Mouse (Mus musculus) forebrain, embryonic 12.5 days (tissue): ENCODE results near the gene Pdzd4. TPM values are rescaled to one million over a fixed set of nuclear protein-coding genes. Genes with fewer than 3 reads are reported as not detected.
A peak's percentile ranks its signal among the peaks of the same experiment; 100 is the strongest.

ENCODE experiments used
- ATAC-seq: fragments of 200-750 bp; cut with Nextera tagmentation; 2 replicates; pipeline ENCODE4 v1.8.0; 2017; ENCODE audit warnings: moderate TSS enrichment; ENCODE audit not compliant: low FRiP score
- H3K27ac ChIP-seq: fragments of 300-500 bp; sonication (generic); 2 replicates; pipeline ENCODE4 v1.5.1; 2016; ENCODE audit warnings: mild to moderate bottlenecking
- H3K27me3 ChIP-seq: fragments of 300-500 bp; sonication (generic); 2 replicates; pipeline ENCODE4 v1.6.1; 2016; ENCODE audit warnings: mild to moderate bottlenecking
- H3K36me3 ChIP-seq: fragments of 300-500 bp; sonication (generic); replicated peaks from 2 replicates; pipeline ENCODE4 v1.6.1; 2016; ENCODE audit warnings: mild to moderate bottlenecking
- H3K4me1 ChIP-seq: fragments of 300-500 bp; sonication (generic); 2 replicates; pipeline ENCODE4 v1.6.1; 2016
- H3K4me2 ChIP-seq: fragments of 300-500 bp; sonication (generic); 2 replicates; pipeline ENCODE4 v1.6.1; 2016; ENCODE audit warnings: mild to moderate bottlenecking, moderate library complexity
- H3K4me3 ChIP-seq: fragments of 300-500 bp; sonication (generic); replicated peaks from 2 replicates; pipeline ENCODE4 v1.5.1; 2016; ENCODE audit warnings: mild to moderate bottlenecking
- H3K9ac ChIP-seq: fragments of 300-500 bp; sonication (generic); 2 replicates; pipeline ENCODE4 v1.6.1; 2016; ENCODE audit warnings: mild to moderate bottlenecking
- H3K9me3 ChIP-seq: fragments of 300-500 bp; sonication (generic); 2 replicates; pipeline ENCODE4 v1.6.1; 2016
- WGBS: fragments of 180-500 bp; shearing (Covaris S2); methylation state at CpG from one replicate; pipeline ENCODE4 v1.1.7; 2016; 5-methylcytosine and 5-hydroxymethylcytosine counted together
- polyA plus RNA-seq: library from polyadenylated mRNA; unstranded; fragments of >200 nt; fragmentation: Nextera tagmentation; extraction: Ambion mirVana; gene quantifications from 2 replicates; pipeline ENCODE4 v1.2.1, GENCODE M21; 2016

Gene Pdzd4
- 2.3 and 2.6 TPM in 2 replicates for polyA plus RNA-seq

DNA sequence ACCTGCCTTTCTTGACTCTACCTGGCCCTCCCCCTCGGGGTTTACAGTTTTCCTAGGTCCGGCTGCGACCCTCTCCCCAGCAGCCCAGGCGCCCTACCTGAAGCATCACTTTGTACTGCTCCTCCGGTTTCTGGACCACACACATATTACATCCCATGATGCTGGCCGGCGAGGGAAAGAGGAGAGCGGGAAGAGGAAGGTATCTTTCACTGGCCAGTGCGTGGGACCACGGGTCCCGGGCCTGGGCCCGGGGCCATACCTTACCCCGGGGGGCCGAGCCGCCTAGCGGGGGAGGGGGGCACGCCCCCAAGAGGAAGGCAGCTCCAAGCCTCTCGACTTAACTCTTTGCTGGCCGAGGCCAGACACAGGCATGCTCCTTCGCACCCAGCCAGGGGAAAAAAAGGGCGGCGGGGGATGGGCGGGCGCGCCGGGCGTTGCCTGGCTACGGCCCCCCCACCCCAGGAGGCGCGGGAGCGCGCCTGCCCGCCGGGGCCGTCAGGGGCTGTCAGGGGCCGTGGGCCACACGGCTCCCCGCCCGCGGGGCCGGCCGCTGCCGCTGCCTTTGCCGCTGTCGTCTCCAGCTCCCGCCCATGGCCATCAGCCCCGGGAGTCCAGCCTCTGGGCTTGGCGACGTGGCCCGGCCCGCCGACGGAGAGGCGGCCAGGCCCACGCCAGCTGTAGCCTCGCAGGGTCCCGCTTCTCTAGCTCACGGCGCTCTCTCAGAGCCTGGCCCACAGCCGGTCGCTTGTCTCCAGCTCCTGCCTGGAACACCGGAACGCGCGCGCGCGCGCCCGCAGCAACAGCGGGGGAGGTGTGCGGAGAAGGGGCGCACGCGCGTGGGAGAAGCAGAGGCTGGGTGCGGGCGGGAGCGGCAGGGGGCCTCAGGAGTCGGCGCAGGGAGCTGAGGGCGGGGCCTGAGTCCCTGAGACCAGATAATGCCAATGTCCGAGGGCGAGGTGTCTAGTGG, at the start of gene Pdzd4:
Gene Pdzd4 (minus strand): TSS at position 785 of the 967 bp plus-strand sequence.
- Histone ChIP-seq H3K4me2 (peak within 1 kb of the TSS; percentile 63), H3K36me3 (no peaks in the 10 kb centered on the region), H3K27ac (peak within 1 kb of the TSS; percentile 89), H3K4me1 (peaks cover 9% of the 10 kb centered on the region; the same call in 1 of the 2 replicates), H3K4me3 (peak within 1 kb of the TSS; percentile 63), H3K9ac (peak within 1 kb of the TSS; percentile 75), H3K27me3 (0 out of 2 replicates have a peak, but pooled peaks cover 4% of the 10 kb centered on the region), H3K9me3 (no peaks in the 10 kb centered on the region)
- WGBS: 25% methylated on average over 47 of the region's 84 CpGs
- peak; percentile 85 for ATAC-seq

DNA sequence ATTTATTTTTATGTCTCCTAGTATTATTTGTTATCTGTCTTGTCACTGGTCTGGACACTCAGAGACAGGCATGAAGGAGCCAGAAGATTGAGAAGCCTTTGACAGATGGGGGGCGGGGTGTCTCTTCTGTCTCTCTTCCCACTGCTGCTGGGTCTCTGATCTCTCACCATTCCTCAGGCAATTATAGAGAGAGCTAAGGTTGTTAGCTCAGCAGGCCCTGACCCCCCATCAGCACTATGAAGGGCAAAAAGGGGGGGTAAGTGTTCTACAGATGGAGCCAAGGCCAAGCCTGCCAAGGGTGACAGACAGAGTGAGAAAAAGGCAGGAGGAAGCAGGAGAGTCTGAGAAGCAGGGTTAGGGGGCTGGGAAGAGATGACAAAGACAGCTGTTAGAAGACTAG, 47.2 kb upstream of the Pdzd4 start:
- H3K4me3 ChIP-seq: no peak overlapping the region
- peaks cover 12% of the 10 kb centered on the region for H3K4me1 ChIP-seq
- no peak overlapping the region for H3K9ac ChIP-seq
- H3K4me2 ChIP-seq: no peak overlapping the region
- peak; percentile 39; the same call in 1 of the 2 replicates for ATAC-seq
- 0 out of 2 replicates have a peak overlapping the region, but pooled peaks have one; percentile 19 for H3K27ac ChIP-seq
- WGBS: 59% methylated on average over 1 of the region's 1 CpGs
- no peaks in the 10 kb centered on the region for H3K9me3 ChIP-seq
- no peaks in the 10 kb centered on the region for H3K27me3 ChIP-seq
- H3K36me3 ChIP-seq: no peaks in the 10 kb centered on the region

DNA sequence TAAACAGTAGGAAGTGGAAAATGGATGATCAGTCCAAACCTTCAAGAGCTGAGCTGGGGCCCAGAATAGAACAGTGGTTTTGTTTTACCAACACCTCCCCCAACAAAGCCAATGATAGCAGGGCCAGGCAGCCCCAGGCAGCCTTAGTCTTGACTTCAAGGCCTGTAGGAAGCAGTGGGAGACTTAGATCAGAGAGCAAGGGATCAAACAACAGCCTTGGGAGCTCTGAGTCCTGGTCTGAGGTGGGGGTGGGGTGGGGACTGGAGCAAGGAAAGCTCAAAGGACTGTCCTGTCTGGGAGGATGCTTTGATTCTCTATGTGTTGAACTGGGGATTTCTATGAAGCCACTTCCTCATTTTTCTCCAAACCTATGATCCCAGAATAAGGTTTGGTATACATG, 46.7 kb upstream of the Pdzd4 start:
- H3K9ac ChIP-seq: no peak overlapping the region
- H3K27ac ChIP-seq: 0 out of 2 replicates have a peak overlapping the region, but pooled peaks have one; percentile 19
- no peaks in the 10 kb centered on the region for H3K9me3 ChIP-seq
- H3K4me3 ChIP-seq: no peak overlapping the region
- no peak for ATAC-seq
- no peaks in the 10 kb centered on the region for H3K27me3 ChIP-seq
- H3K4me1 ChIP-seq: peaks cover 17% of the 10 kb centered on the region
- H3K4me2 ChIP-seq: no peak overlapping the region
- H3K36me3 ChIP-seq: no peaks in the 10 kb centered on the region

DNA sequence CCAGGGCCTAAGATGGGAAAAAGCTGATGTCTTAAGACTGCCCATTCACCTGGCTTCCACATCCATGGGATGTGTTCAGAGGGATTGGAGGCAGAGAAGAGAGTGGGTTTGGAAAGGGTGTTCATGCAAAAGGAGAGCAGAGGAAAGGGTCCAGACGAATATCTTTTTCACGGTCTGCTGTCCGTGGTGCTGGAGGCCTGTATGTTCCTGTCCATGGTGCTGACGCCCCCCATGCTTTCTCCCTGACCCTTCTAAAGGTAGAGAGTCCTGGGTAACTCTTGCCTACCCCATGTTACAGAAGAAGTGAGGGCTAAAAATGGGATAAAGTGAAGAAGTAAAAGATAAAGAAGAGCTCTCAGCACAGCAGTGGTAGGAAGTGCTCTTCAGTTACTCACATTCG, 44.6 kb upstream of the Pdzd4 start:
- 10% methylated on average over 5 of the region's 5 CpGs for WGBS
- ATAC-seq: no peak
- Histone ChIP-seq H3K4me3 (no peak overlapping the region), H3K9ac (no peak overlapping the region), H3K9me3 (no peaks in the 10 kb centered on the region), H3K4me1 (peaks cover 36% of the 10 kb centered on the region), H3K27ac (no peak overlapping the region), H3K4me2 (no peak overlapping the region), H3K27me3 (no peaks in the 10 kb centered on the region), H3K36me3 (no peaks in the 10 kb centered on the region)

DNA sequence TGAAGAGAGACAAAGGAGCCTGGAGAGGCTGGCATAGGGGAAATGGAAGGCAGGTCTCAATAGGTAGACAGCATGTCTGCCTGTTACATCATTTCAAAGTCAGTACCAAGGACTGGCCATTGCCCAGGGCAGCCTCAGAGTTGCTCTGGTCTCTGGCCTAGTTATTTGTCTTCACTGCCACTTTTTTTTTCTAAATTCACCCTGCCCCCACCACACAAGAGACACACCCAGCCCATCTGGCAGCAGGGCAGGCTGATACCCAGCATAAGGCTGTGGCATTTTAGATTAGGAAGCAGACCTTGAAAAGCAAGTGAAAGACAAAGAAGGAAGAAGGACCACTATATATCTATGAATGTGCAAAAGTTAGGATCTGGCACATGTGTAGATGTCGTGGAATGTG, 43.1 kb upstream of the Pdzd4 start:
- Histone ChIP-seq H3K9me3 (no peaks in the 10 kb centered on the region), H3K27ac (peak overlapping the region; percentile 74), H3K4me3 (no peak overlapping the region), H3K4me1 (peaks cover 38% of the 10 kb centered on the region), H3K36me3 (no peaks in the 10 kb centered on the region), H3K4me2 (no peak overlapping the region), H3K9ac (no peak overlapping the region), H3K27me3 (no peaks in the 10 kb centered on the region)
- ATAC-seq: no peak
- 80% methylated on average over 1 of the region's 1 CpGs for WGBS

DNA sequence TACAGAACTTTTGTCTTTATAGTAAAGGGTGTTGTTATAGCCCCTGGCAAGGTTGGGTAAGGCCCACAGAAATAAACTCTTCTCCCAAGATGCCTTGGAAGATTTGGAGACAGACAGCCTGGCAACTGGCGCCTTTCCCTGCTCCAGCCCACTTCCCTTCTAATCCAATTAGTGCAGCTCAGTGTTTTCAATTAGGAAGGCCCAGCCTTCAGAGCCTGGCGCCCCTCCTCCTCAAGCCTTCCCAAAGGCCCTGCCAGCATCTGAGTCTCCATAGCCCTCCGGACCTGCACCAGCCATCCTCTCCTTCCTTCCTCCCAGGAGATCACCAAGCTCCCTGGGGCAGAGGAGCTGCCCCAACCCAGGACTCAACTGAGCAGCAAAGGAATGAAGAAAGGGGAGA, 42.5 kb upstream of the Pdzd4 start:
- H3K9ac ChIP-seq: no peak overlapping the region
- H3K36me3 ChIP-seq: no peaks in the 10 kb centered on the region
- H3K27ac ChIP-seq: peak overlapping the region; percentile 74
- no peaks in the 10 kb centered on the region for H3K27me3 ChIP-seq
- no peaks in the 10 kb centered on the region for H3K9me3 ChIP-seq
- 15% methylated on average over 3 of the region's 3 CpGs for WGBS
- ATAC-seq: 0 out of 2 replicates have a peak, but pooled peaks have one; percentile 31
- H3K4me2 ChIP-seq: no peak overlapping the region
- no peak overlapping the region for H3K4me3 ChIP-seq
- peaks cover 38% of the 10 kb centered on the region for H3K4me1 ChIP-seq

DNA sequence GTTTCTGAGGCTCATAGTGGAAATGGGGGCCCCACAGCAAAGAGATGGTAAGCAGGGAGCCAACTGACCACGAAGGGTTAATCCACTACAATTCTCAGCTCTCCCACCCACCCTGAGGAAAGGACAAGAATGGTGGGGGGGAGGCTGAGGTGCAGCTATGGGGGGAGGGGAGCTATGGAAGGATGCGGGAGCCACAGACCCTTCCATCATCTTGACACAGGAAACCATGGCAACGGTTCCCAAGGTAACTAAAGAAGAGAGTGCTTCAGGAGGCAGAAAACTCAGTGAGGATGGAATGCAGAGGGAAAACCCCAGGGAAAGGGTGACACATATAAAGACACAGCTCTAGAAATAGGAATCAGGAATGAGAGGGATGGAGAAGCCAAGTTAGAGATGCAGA, 39.9 kb upstream of the Pdzd4 start:
- peak; percentile 77 for ATAC-seq

DNA sequence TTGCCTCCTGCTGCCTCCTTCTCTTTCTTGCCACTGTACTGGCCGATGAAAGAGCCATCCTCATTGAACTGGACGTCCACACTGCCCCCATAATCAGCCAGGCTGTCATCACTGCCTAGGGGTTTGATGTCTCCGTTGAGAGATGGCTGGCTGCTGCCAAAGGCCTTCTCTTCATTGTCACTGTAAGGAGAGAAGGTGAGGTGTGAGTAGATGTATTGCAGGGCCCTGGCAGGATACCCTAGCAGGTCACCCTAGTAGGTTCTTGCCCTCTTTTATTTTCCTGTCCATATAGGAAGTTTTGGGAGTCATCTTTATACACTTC, 30.3 kb upstream of the Pdzd4 start:
- H3K27me3 ChIP-seq: no peaks in the 10 kb centered on the region
- H3K36me3 ChIP-seq: no peaks in the 10 kb centered on the region; the same call in 1 of the 2 replicates
- no peaks in the 10 kb centered on the region for H3K4me1 ChIP-seq
- H3K27ac ChIP-seq: no peak overlapping the region
- no peaks in the 10 kb centered on the region for H3K9me3 ChIP-seq
- no peak overlapping the region for H3K9ac ChIP-seq
- no peak for ATAC-seq
- no peak overlapping the region for H3K4me3 ChIP-seq
- no peak overlapping the region for H3K4me2 ChIP-seq
- WGBS: 63% methylated on average over 3 of the region's 3 CpGs

More for the DNA sequence above, 39.9 kb upstream of the Pdzd4 start:
- Histone ChIP-seq H3K4me2 (peak overlapping the region; percentile 19; the same call in 1 of the 2 replicates), H3K4me3 (no peak overlapping the region), H3K27ac (peak overlapping the region; percentile 69), H3K36me3 (no peaks in the 10 kb centered on the region; the same call in 1 of the 2 replicates), H3K4me1 (peaks cover 38% of the 10 kb centered on the region), H3K9me3 (no peaks in the 10 kb centered on the region), H3K27me3 (no peaks in the 10 kb centered on the region), H3K9ac (no peak overlapping the region)
- WGBS: 50% methylated on average over 3 of the region's 3 CpGs

DNA sequence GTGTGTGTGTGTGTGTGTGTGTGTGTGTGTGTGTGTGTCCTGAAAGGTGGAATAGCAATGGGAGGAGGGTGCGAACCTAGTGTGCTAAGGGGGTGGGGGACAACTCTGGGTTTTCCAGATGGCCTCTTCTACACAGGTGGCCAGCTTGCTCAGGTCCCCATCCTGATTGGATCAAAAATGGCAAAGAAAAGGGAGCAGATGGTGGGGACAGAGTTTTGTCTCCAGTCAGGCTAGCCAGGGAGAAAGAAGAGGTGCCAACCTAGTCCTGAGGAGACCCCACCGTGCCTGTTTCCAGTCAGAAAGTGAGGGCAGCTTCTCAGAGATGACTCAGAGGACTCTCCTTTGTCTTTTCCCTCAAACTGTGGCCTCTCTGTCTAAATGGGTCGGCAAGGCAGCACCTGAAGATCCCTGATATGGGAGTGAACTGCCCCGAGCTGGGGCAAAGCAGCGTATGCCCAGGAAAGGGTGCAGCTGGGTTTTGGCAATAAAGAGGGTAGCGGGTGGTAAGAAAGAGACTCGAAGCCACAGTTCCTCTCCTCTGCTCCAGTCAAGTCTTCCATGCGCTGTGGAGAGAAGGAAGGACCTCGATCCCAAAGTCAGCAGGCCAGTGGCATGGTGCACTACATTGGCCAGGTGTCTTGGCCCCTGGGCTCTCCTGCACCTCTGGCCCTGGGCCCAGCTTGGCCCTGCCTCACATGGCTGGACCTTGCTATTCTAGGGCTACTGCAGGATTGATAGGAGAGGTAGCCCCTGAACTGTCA, 29.7 kb upstream of the Pdzd4 start:
- no peak overlapping the region for H3K9ac ChIP-seq
- ATAC-seq: no peak
- H3K4me3 ChIP-seq: no peak overlapping the region
- H3K4me2 ChIP-seq: no peak overlapping the region
- WGBS: 80% methylated on average over 9 of the region's 9 CpGs
- H3K27me3 ChIP-seq: no peaks in the 10 kb centered on the region
- H3K4me1 ChIP-seq: no peaks in the 10 kb centered on the region
- H3K36me3 ChIP-seq: no peaks in the 10 kb centered on the region; the same call in 1 of the 2 replicates
- H3K27ac ChIP-seq: no peak overlapping the region
- no peaks in the 10 kb centered on the region for H3K9me3 ChIP-seq

DNA sequence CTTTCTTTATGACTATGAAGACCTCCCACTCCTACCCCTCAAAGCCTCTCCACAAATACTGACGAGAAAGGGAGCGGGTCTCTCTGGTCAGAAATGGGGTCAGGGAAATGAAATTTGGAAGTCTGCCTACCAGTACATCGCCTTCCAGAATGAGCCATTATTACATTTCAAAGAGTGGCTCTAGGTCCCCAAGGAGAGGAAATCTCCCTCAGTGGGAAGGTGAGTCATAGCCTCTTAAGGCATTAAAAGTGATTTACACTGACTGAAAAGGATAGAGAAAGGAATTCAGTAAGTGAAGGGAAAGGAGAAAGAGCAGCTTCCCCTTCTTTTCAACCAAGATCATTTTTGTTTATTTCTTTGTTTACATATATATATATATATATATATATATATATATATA, 11.9 kb upstream of the Pdzd4 start:
- H3K36me3 ChIP-seq: no peaks in the 10 kb centered on the region
- no peak for ATAC-seq
- H3K9ac ChIP-seq: no peak overlapping the region
- H3K4me3 ChIP-seq: no peak overlapping the region
- no peaks in the 10 kb centered on the region for H3K4me1 ChIP-seq
- no peak overlapping the region for H3K4me2 ChIP-seq
- 88% methylated on average over 3 of the region's 3 CpGs for WGBS
- no peak overlapping the region for H3K27ac ChIP-seq
- no peaks in the 10 kb centered on the region for H3K27me3 ChIP-seq
- H3K9me3 ChIP-seq: no peaks in the 10 kb centered on the region

DNA sequence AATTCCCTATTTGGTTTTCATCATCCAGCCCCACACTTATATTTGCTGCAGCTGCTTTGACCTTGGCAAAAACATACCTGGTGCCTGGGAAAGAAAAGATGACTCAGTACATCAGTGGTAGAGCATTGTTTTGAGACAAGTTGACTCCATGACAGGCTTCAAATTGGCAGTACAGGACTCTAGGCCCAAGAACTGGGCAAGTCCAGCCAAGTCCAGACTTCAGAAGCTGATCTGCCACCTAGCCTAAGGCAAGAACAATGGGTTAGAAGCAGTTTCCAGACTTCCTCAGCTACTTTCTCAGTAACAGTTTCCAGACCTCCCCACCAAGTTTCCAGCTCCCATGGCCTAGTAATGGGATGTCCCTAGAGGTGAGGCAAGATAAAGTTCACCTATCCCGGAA, 11.0 kb upstream of the Pdzd4 start:
- ATAC-seq: no peak
- H3K4me1 ChIP-seq: no peaks in the 10 kb centered on the region
- H3K9ac ChIP-seq: no peak overlapping the region
- H3K4me3 ChIP-seq: no peak overlapping the region
- H3K9me3 ChIP-seq: no peaks in the 10 kb centered on the region
- no peaks in the 10 kb centered on the region for H3K36me3 ChIP-seq
- no peak overlapping the region for H3K27ac ChIP-seq
- 92% methylated on average over 1 of the region's 1 CpGs for WGBS
- no peaks in the 10 kb centered on the region for H3K27me3 ChIP-seq
- no peak overlapping the region for H3K4me2 ChIP-seq

DNA sequence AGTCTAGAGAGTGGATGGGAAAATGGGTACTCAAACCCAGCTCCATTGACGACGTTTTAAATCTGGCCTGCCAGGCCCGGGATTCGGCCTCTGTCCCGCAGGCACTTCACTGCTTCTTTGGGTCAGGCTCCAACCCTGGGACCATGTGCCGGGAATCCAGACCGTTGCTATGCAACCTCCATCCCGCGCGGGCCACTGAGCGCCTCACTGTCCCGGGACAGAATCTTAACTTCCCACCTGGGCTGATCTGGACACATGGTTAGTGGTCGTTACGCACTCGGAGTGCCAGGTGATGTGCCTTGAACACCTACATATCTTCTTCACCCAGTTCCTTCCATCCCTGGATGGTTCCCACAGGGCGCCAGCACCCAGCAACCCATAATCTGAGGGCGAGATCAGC, 1.0 kb downstream of the Pdzd4 start:
- Histone ChIP-seq H3K27me3 (0 out of 2 replicates have a peak, but pooled peaks cover 4% of the 10 kb centered on the region), H3K4me1 (peaks cover 9% of the 10 kb centered on the region; the same call in 1 of the 2 replicates), H3K36me3 (no peaks in the 10 kb centered on the region), H3K4me2 (peak overlapping the region; percentile 63), H3K9ac (peak overlapping the region; percentile 75), H3K4me3 (peak overlapping the region; percentile 63), H3K27ac (no peak overlapping the region), H3K9me3 (no peaks in the 10 kb centered on the region)
- 6% methylated on average over 17 of the region's 17 CpGs for WGBS
- peak; percentile 42 for ATAC-seq
